Mouse (Mus musculus) embryonic fibroblast, embryonic 13.5 days (primary cell): Measurements from ENCODE around the gene Galnt6. TPM values are rescaled to one million over a fixed set of nuclear protein-coding genes. Genes with fewer than 3 reads are reported as not detected.

Source experiments
- H3K27ac ChIP-seq: 2 replicates; pipeline ENCODE4 v1.5.1; 2012; ENCODE audit warnings: low read length, control low read depth, inconsistent platforms; ENCODE audit not compliant: insufficient read depth
- H3K4me1 ChIP-seq: 2 replicates; pipeline ENCODE4 v1.6.1; 2011; ENCODE audit warnings: low read length; ENCODE audit not compliant: control insufficient read depth, insufficient read depth
- H3K4me3 ChIP-seq: 2 replicates; pipeline ENCODE4 v1.5.1; 2011; ENCODE audit warnings: mild to moderate bottlenecking, control low read depth, low read length; ENCODE audit not compliant: insufficient read depth
- CTCF ChIP-seq: IDR thresholded peaks from 2 replicates; pipeline ENCODE4 v1.5.1; 2011; ENCODE audit warnings: mild to moderate bottlenecking, control low read depth, low read length, moderate library complexity, borderline replicate concordance; ENCODE audit not compliant: insufficient read depth
- POLR2A ChIP-seq: IDR thresholded peaks from 2 replicates; pipeline ENCODE4 v1.6.1; 2011; ENCODE audit warnings: low read depth, mild to moderate bottlenecking, control low read depth, low read length, moderate library complexity
- polyA plus RNA-seq: library from polyadenylated mRNA; stranded (reverse); fragments of >200 nt; gene quantifications from 2 replicates; pipeline ENCODE4 v1.2.4, GENCODE M21; 2011; ENCODE audit warnings: low read depth; ENCODE audit not compliant: missing spikeins, insufficient read length

The Galnt6 gene
- polyA plus RNA-seq, 1 experiment: not detected

- Histone ChIP-seq H3K4me1 (no peaks in the 10 kb centered on the region), H3K27ac (no peak overlapping the region), H3K4me3 (no peak overlapping the region)
- TF ChIP-seq CTCF: no peak
- TF ChIP-seq POLR2A: no peak
These were observed 86.7 kb downstream of the Galnt6 start for GRCm38 (mm10) chr15:100642451-100642850.

Other genes with a start within 250 kb of the Galnt6 start
- gene Csrnp2, start 233.9 kb downstream of the Galnt6 start, polyA plus RNA-seq: 9.3 and 10.8 TPM in 2 replicates
- 15.6 and 20.3 TPM in 2 replicates for gene Tfcp2, start 177.4 kb downstream of the Galnt6 start, polyA plus RNA-seq
- gene Pou6f1, start 129.4 kb downstream of the Galnt6 start, polyA plus RNA-seq: 12.8 and 16.9 TPM in 2 replicates
- gene Dazap2, start 114.0 kb downstream of the Galnt6 start, polyA plus RNA-seq: 103 and 126 TPM in 2 replicates
- gene Smagp, start 92.4 kb downstream of the Galnt6 start, polyA plus RNA-seq: not detected in 2 replicates
- gene Bin2, start 59.8 kb downstream of the Galnt6 start, polyA plus RNA-seq: 1.2 TPM in 1 of 2 replicates, not detected in the other
- 2.4 and 3.4 TPM in 2 replicates for gene Cela1, start 41.5 kb downstream of the Galnt6 start, polyA plus RNA-seq
- 1.2 and 2.9 TPM in 2 replicates for gene Slc4a8, start 32.4 kb upstream of the Galnt6 start, polyA plus RNA-seq
- gene Scn8a, start 140.5 kb upstream of the Galnt6 start, polyA plus RNA-seq: 0.09 TPM in 1 of 2 replicates, not detected in the other